Mouse (Mus musculus): ENCODE measurements at regions not wholly inside any gene's neighbourhood (a gene's known extent, or its start where the extent isn't known, plus 50 kb on each side); places are given as distances from the start of the nearest gene placed in this dataset.

GRCm38 (mm10) chr5:149873482-149874002 lies 144.9 kb upstream of the Rxfp2 start:
- TF ChIP-seq CTCF (IDR thresholded peaks at IDR 0.05; ENCODE audit: low read depth, low read length): no peak
- TF ChIP-seq POLR2A (IDR thresholded peaks at IDR 0.05; ENCODE audit: extremely low read depth, insufficient read depth, low read length): no peak

Measured in liver, adult 2 months (tissue).